Mouse (Mus musculus) forebrain, embryonic 14.5 days (tissue): ENCODE measurements around the gene Ikzf1. TPM values are rescaled to one million over a fixed set of nuclear protein-coding genes. Genes with fewer than 3 reads are reported as not detected.

Experiments
- ATAC-seq: fragments of 200-750 bp; cut with Nextera tagmentation; 2 replicates; pipeline ENCODE4 v1.8.0; 2017; ENCODE audit warnings: mild to moderate bottlenecking, moderate library complexity
- DNase-seq: peaks from one replicate; pipeline ENCODE4 v3.0.0-alpha.2; 2015; ENCODE audit warnings: low spot score
- H3K27ac ChIP-seq: fragments of 300-500 bp; sonication (generic); 2 replicates; pipeline ENCODE4 v1.5.1; 2014; ENCODE audit warnings: low read depth, mild to moderate bottlenecking, control low read depth, low read length, moderate library complexity
- H3K27me3 ChIP-seq: fragments of 300-500 bp; sonication (generic); replicated peaks from 2 replicates; pipeline ENCODE4 v1.6.1; 2014; ENCODE audit warnings: low read length, control low read depth, mixed read lengths; ENCODE audit not compliant: control insufficient read depth, insufficient read depth
- H3K36me3 ChIP-seq: fragments of 300-500 bp; sonication (generic); 2 replicates; pipeline ENCODE4 v1.6.1; 2014; ENCODE audit warnings: low read length, control low read depth; ENCODE audit not compliant: control insufficient read depth, insufficient read depth
- H3K4me1 ChIP-seq: fragments of 300-500 bp; sonication (generic); 2 replicates; pipeline ENCODE4 v1.6.1; 2014; ENCODE audit warnings: antibody characterized with exemption, low read length, control low read depth; ENCODE audit not compliant: control insufficient read depth, insufficient read depth
- H3K4me2 ChIP-seq: fragments of 300-500 bp; sonication (generic); 2 replicates; pipeline ENCODE4 v1.6.1; 2014; ENCODE audit warnings: mild to moderate bottlenecking, control low read depth, low read length
- H3K4me3 ChIP-seq: fragments of 300-500 bp; sonication (generic); 2 replicates; pipeline ENCODE4 v1.5.1; 2014; ENCODE audit warnings: low read depth, low read length, control low read depth
- H3K9ac ChIP-seq: fragments of 300-500 bp; sonication (generic); 2 replicates; pipeline ENCODE4 v1.6.1; 2014; ENCODE audit warnings: mild to moderate bottlenecking, low read length, control low read depth, moderate library complexity
- H3K9me3 ChIP-seq: fragments of 300-500 bp; sonication (generic); replicated peaks from 2 replicates; pipeline ENCODE4 v1.6.1; 2016; ENCODE audit warnings: low read length, control low read depth, mixed read lengths; ENCODE audit not compliant: control insufficient read depth
- WGBS: fragments of 180-500 bp; shearing (Covaris S2); extraction: QIAGEN DNeasy Blood & Tissue Kit; methylation state at CpG from one replicate; pipeline ENCODE4 v1.1.7; 2014; 5-methylcytosine and 5-hydroxymethylcytosine counted together
- polyA plus RNA-seq: library from polyadenylated mRNA; unstranded; fragments of >200 nt; fragmentation: Nextera tagmentation; extraction: Ambion mirVana; gene quantifications from 2 replicates; pipeline ENCODE4 v1.2.1, GENCODE M21; 2014

Gene Ikzf1
- polyA plus RNA-seq, 1 experiment from 2014 or later, result 1.9 TPM

- ATAC-seq (no peak), DNase-seq (no peak)
- no peak overlapping the region for H3K4me2 ChIP-seq
- no peaks in the 10 kb centered on the region for H3K36me3 ChIP-seq
- H3K4me3 ChIP-seq, result no peak overlapping the region
- no peaks in the 10 kb centered on the region for H3K9me3 ChIP-seq
- no peak overlapping the region for H3K9ac ChIP-seq
- WGBS, result 92% methylated on average over 6 of the region's 6 CpGs
- H3K4me1 ChIP-seq, result no peaks in the 10 kb centered on the region
- no peak overlapping the region for H3K27ac ChIP-seq
- H3K27me3 ChIP-seq, result no peaks in the 10 kb centered on the region
These were observed 24.5 kb downstream of the Ikzf1 start for GRCm38 (mm10) chr11:11709311-11709710.

DNA sequence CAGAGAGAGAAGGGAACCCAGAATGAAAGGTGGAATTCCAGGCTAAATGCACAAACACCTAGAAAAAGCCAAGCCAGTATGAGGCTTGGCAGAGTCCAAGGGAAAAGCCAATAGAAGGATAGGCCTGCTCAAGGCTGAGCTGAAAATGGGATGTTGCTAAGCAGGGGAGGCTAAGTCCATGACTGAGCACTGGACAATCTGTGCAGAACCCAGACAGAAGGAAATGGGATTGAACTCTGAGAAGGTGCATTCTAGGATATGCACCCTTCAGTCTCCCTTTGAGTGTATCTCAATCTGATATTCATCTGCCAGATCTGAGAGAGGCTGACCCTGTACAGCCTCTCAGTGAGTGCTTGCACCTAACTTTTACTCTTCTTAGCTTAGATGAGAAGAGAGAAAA is 25.9 kb downstream of the Ikzf1 start:
- Histone ChIP-seq H3K27me3 (no peaks in the 10 kb centered on the region), H3K4me2 (no peak overlapping the region), H3K9me3 (no peaks in the 10 kb centered on the region), H3K4me3 (no peak overlapping the region), H3K36me3 (no peaks in the 10 kb centered on the region), H3K9ac (no peak overlapping the region), H3K4me1 (no peaks in the 10 kb centered on the region), H3K27ac (no peak overlapping the region)
- DNase-seq (no peak), ATAC-seq (no peak)

GRCm38 (mm10) chr11:11711748-11712147 is 26.9 kb downstream of the Ikzf1 start:
- Histone ChIP-seq H3K27ac (no peak overlapping the region), H3K36me3 (no peaks in the 10 kb centered on the region), H3K4me3 (no peak overlapping the region), H3K4me2 (no peak overlapping the region), H3K9ac (no peak overlapping the region), H3K27me3 (no peaks in the 10 kb centered on the region), H3K9me3 (no peaks in the 10 kb centered on the region), H3K4me1 (no peaks in the 10 kb centered on the region)
- 78% methylated on average over 7 of the region's 7 CpGs for WGBS
- DNase-seq (no peak), ATAC-seq (no peak)

- 71% methylated on average over 2 of the region's 2 CpGs for WGBS
These were observed 29.9 kb downstream of the Ikzf1 start for GRCm38 (mm10) chr11:11714676-11715075.

GRCm38 (mm10) chr11:11715963-11716691 is 31.3 kb downstream of the Ikzf1 start:
- H3K27me3 ChIP-seq, result no peaks in the 10 kb centered on the region
- H3K4me1 ChIP-seq, result no peaks in the 10 kb centered on the region
- ATAC-seq (no peak), DNase-seq (no peak)
- no peak overlapping the region for H3K4me2 ChIP-seq
- 90% methylated on average over 7 of the region's 7 CpGs for WGBS
- no peak overlapping the region for H3K4me3 ChIP-seq
- H3K9ac ChIP-seq, result no peak overlapping the region
- no peak overlapping the region for H3K27ac ChIP-seq
- H3K9me3 ChIP-seq, result no peaks in the 10 kb centered on the region
- H3K36me3 ChIP-seq, result no peaks in the 10 kb centered on the region

More at GRCm38 (mm10) chr11:11714676-11715075, 29.9 kb downstream of the Ikzf1 start:
- Histone ChIP-seq H3K27me3 (no peaks in the 10 kb centered on the region), H3K4me2 (no peak overlapping the region), H3K27ac (no peak overlapping the region), H3K9me3 (no peaks in the 10 kb centered on the region), H3K4me1 (no peaks in the 10 kb centered on the region), H3K4me3 (no peak overlapping the region), H3K9ac (no peak overlapping the region), H3K36me3 (no peaks in the 10 kb centered on the region)
- ATAC-seq, result no peak
- no peak for DNase-seq

- no peaks in the 10 kb centered on the region for H3K27me3 ChIP-seq
- H3K4me3 ChIP-seq, result no peak overlapping the region
- 88% methylated on average over 2 of the region's 2 CpGs for WGBS
- ATAC-seq (no peak), DNase-seq (no peak)
- H3K9me3 ChIP-seq, result no peaks in the 10 kb centered on the region
- H3K27ac ChIP-seq, result no peak overlapping the region
- no peak overlapping the region for H3K9ac ChIP-seq
- no peak overlapping the region for H3K4me2 ChIP-seq
- H3K36me3 ChIP-seq, result no peaks in the 10 kb centered on the region
- no peaks in the 10 kb centered on the region for H3K4me1 ChIP-seq
These were observed 31.9 kb downstream of the Ikzf1 start for GRCm38 (mm10) chr11:11716692-11717037.

GRCm38 (mm10) chr11:11717606-11718167 is 32.9 kb downstream of the Ikzf1 start:
- ATAC-seq (no peak), DNase-seq (no peak)
- Histone ChIP-seq H3K36me3 (no peaks in the 10 kb centered on the region), H3K9ac (no peak overlapping the region), H3K27ac (no peak overlapping the region), H3K4me2 (no peak overlapping the region), H3K4me3 (no peak overlapping the region), H3K27me3 (no peaks in the 10 kb centered on the region), H3K4me1 (no peaks in the 10 kb centered on the region), H3K9me3 (no peaks in the 10 kb centered on the region)
- 70% methylated on average over 4 of the region's 4 CpGs for WGBS

GRCm38 (mm10) chr11:11719748-11720147 is 34.9 kb downstream of the Ikzf1 start:
- 66% methylated on average over 5 of the region's 5 CpGs for WGBS

GRCm38 (mm10) chr11:11725252-11725875 is 40.6 kb downstream of the Ikzf1 start:
- no peaks in the 10 kb centered on the region for H3K9me3 ChIP-seq
- H3K4me1 ChIP-seq, result no peaks in the 10 kb centered on the region
- no peak for DNase-seq
- no peaks in the 10 kb centered on the region for H3K27me3 ChIP-seq
- no peak for ATAC-seq
- H3K4me2 ChIP-seq, result no peak overlapping the region
- no peak overlapping the region for H3K27ac ChIP-seq
- H3K4me3 ChIP-seq, result no peak overlapping the region
- no peak overlapping the region for H3K9ac ChIP-seq
- H3K36me3 ChIP-seq, result no peaks in the 10 kb centered on the region
- WGBS, result 89% methylated on average over 11 of the region's 11 CpGs

More at GRCm38 (mm10) chr11:11719748-11720147, 34.9 kb downstream of the Ikzf1 start:
- ATAC-seq (no peak), DNase-seq (no peak)
- no peak overlapping the region for H3K27ac ChIP-seq
- no peaks in the 10 kb centered on the region for H3K27me3 ChIP-seq
- no peak overlapping the region for H3K4me3 ChIP-seq
- no peak overlapping the region for H3K9ac ChIP-seq
- no peaks in the 10 kb centered on the region for H3K36me3 ChIP-seq
- no peaks in the 10 kb centered on the region for H3K4me1 ChIP-seq
- H3K4me2 ChIP-seq, result no peak overlapping the region
- H3K9me3 ChIP-seq, result no peaks in the 10 kb centered on the region
